Mouse (Mus musculus): ENCODE measurements around the gene Glb1l2. TPM values are rescaled to one million over a fixed set of nuclear protein-coding genes. Genes with fewer than 3 reads are reported as not detected.

Gene Glb1l2
- polyA plus RNA-seq, 1 experiment, result not detected

DNA sequence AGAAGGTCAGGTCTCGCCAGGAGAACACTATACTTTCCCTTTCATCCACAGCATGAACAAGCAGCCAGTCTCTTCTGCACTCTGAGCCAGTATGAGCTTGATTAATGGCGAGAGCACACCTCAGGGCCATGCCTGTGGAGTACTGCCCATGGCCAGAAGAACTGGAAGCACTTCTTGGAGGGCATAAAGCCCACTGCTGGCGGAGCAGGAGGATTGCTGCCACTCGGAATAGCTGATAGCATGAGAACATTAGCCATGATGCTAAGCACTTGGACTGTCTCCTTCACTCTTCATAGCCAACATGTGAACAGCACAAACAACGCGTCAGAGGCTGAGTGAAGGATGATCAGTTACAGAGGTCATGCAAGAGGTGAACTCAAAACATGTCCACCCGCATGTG, 27.8 kb downstream of the Glb1l2 start:
- H3K4me3 ChIP-seq (replicated peaks), result no peak overlapping the region
- no peaks in the 10 kb centered on the region for H3K27me3 ChIP-seq (replicated peaks)
- no peaks in the 10 kb centered on the region for H3K9me3 ChIP-seq
- TF ChIP-seq FLI1 (IDR thresholded peaks at IDR 0.05; ENCODE audit: low read length) (no peak), GATA1 (IDR thresholded peaks at IDR 0.05; ENCODE audit: borderline replicate concordance, low read length) (no peak)
- no peaks in the 10 kb centered on the region for H3K36me3 ChIP-seq (replicated peaks; ENCODE audit: low read length)
- no peaks in the 10 kb centered on the region for H3K4me1 ChIP-seq

- Histone ChIP-seq H3K9me3 (no peaks in the 10 kb centered on the region), H3K4me1 (no peaks in the 10 kb centered on the region), H3K4me3 (replicated peaks) (no peak overlapping the region), H3K36me3 (replicated peaks; ENCODE audit: low read length) (no peaks in the 10 kb centered on the region), H3K27me3 (replicated peaks) (no peaks in the 10 kb centered on the region)
- TF ChIP-seq FLI1 (IDR thresholded peaks at IDR 0.05; ENCODE audit: low read length) (no peak), GATA1 (IDR thresholded peaks at IDR 0.05; ENCODE audit: borderline replicate concordance, low read length) (no peak)
These were observed 30.0 kb downstream of the Glb1l2 start for GRCm38 (mm10) chr9:26776122-26776902.

DNA sequence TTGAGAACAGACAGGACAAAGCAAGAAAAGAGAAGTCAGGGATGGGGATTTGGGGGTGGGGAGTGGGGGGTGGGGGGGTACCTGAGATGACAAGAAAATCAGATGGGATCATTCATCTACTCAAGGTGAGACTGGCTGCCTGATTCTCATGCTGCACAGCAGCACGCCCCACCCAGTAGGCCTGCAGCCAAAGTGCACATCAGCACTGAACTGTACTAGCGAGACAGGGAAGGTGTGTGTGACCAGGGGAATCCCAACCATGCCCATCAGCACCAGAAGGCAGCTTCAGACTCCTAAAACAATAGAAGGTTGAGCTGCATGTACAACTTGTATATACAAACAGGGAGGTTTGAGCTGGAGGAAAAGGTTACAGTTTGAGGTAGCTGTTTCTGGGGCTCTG, 30.6 kb downstream of the Glb1l2 start:
- TF ChIP-seq FLI1 (IDR thresholded peaks at IDR 0.05; ENCODE audit: low read length) (no peak), GATA1 (IDR thresholded peaks at IDR 0.05; ENCODE audit: borderline replicate concordance, low read length) (no peak)
- no peaks in the 10 kb centered on the region for H3K27me3 ChIP-seq (replicated peaks)
- H3K4me1 ChIP-seq, result no peaks in the 10 kb centered on the region

DNA sequence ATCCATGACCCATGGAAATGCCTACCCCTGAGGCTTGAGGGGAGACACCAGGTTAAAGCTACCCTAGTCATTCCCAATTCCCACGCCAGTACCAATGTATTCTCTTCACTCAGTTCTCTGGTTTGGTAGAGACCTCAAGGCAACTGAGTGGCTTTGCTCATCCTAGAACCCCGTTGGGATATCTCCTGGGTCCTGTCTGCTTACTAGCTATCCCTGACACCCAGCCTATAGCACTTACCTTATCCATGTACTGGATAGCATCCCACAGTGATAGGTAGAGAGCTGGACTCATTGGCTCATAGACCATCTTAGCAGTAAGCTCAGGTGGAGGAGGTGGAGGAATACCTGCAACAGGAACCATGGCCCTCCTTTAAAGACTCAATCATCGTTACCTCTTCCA, 38.1 kb downstream of the Glb1l2 start:
- Histone ChIP-seq H3K36me3 (replicated peaks; ENCODE audit: low read length) (no peaks in the 10 kb centered on the region), H3K4me1 (no peaks in the 10 kb centered on the region), H3K4me3 (replicated peaks) (no peak overlapping the region), H3K27me3 (replicated peaks) (no peaks in the 10 kb centered on the region), H3K9me3 (0 out of 2 replicates have a peak, but pooled peaks cover 10% of the 10 kb centered on the region)
- TF ChIP-seq GATA1 (IDR thresholded peaks at IDR 0.05; ENCODE audit: borderline replicate concordance, low read length), result no peak
- no peak for TF ChIP-seq FLI1 (IDR thresholded peaks at IDR 0.05; ENCODE audit: low read length)

More for the DNA sequence above, 30.6 kb downstream of the Glb1l2 start:
- no peak overlapping the region for H3K4me3 ChIP-seq (replicated peaks)
- H3K9me3 ChIP-seq, result no peaks in the 10 kb centered on the region
- no peaks in the 10 kb centered on the region for H3K36me3 ChIP-seq (replicated peaks; ENCODE audit: low read length)

- Histone ChIP-seq H3K36me3 (replicated peaks; ENCODE audit: low read length) (no peaks in the 10 kb centered on the region), H3K4me3 (replicated peaks) (no peak overlapping the region), H3K4me1 (no peaks in the 10 kb centered on the region), H3K27me3 (replicated peaks) (no peaks in the 10 kb centered on the region), H3K9me3 (peaks cover 16% of the 10 kb centered on the region; the same call in 1 of the 2 replicates)
- TF ChIP-seq GATA1 (IDR thresholded peaks at IDR 0.05; ENCODE audit: borderline replicate concordance, low read length), result no peak
These were observed 43.8 kb downstream of the Glb1l2 start for GRCm38 (mm10) chr9:26762477-26762876.

GRCm38 (mm10) chr9:26760576-26760975, 45.7 kb downstream of the Glb1l2 start:
- H3K4me1 ChIP-seq, result no peaks in the 10 kb centered on the region
- no peak overlapping the region for H3K4me3 ChIP-seq (replicated peaks)
- no peaks in the 10 kb centered on the region for H3K27me3 ChIP-seq (replicated peaks)
- H3K36me3 ChIP-seq (replicated peaks; ENCODE audit: low read length), result no peaks in the 10 kb centered on the region
- TF ChIP-seq GATA1 (IDR thresholded peaks at IDR 0.05; ENCODE audit: borderline replicate concordance, low read length) (no peak), FLI1 (IDR thresholded peaks at IDR 0.05; ENCODE audit: low read length) (no peak)
- H3K9me3 ChIP-seq, result peaks cover 19% of the 10 kb centered on the region

GRCm38 (mm10) chr9:26760081-26760480, 46.2 kb downstream of the Glb1l2 start:
- TF ChIP-seq FLI1 (IDR thresholded peaks at IDR 0.05; ENCODE audit: low read length) (no peak), GATA1 (IDR thresholded peaks at IDR 0.05; ENCODE audit: borderline replicate concordance, low read length) (no peak)

GRCm38 (mm10) chr9:26748893-26749292, 57.4 kb downstream of the Glb1l2 start:
- Histone ChIP-seq H3K27me3 (replicated peaks) (no peaks in the 10 kb centered on the region), H3K36me3 (replicated peaks; ENCODE audit: low read length) (no peaks in the 10 kb centered on the region), H3K9me3 (peaks cover 15% of the 10 kb centered on the region), H3K4me3 (replicated peaks) (no peak overlapping the region), H3K4me1 (no peaks in the 10 kb centered on the region)
- TF ChIP-seq FLI1 (IDR thresholded peaks at IDR 0.05; ENCODE audit: low read length), result no peak
- no peak for TF ChIP-seq GATA1 (IDR thresholded peaks at IDR 0.05; ENCODE audit: borderline replicate concordance, low read length)

More at GRCm38 (mm10) chr9:26760081-26760480, 46.2 kb downstream of the Glb1l2 start:
- H3K36me3 ChIP-seq (replicated peaks; ENCODE audit: low read length), result no peaks in the 10 kb centered on the region
- no peaks in the 10 kb centered on the region for H3K4me1 ChIP-seq
- H3K27me3 ChIP-seq (replicated peaks), result no peaks in the 10 kb centered on the region
- no peak overlapping the region for H3K4me3 ChIP-seq (replicated peaks)
- peaks cover 15% of the 10 kb centered on the region for H3K9me3 ChIP-seq

DNA sequence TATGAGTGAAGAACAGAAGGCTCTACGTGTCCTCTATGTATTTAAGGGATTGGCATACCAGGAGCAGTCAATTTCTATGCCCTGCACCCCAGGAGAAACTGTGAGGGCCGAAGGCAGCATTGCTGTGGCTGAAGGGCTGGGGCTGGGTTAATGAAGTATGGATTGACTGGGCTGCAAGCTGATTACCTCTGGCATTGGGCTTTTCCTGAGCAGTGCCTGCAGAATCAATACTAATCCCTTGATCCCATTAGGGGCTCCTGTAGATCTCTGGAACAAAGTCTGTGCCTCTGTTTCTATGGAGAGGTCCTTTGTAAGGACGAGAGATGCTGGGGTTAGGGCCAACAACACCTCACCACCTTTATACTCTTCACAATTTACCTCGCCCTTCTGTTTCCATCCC, 59.1 kb downstream of the Glb1l2 start:
- H3K27me3 ChIP-seq (replicated peaks), result no peaks in the 10 kb centered on the region
- no peak for TF ChIP-seq FLI1 (IDR thresholded peaks at IDR 0.05; ENCODE audit: low read length)
- no peak for TF ChIP-seq GATA1 (IDR thresholded peaks at IDR 0.05; ENCODE audit: borderline replicate concordance, low read length)

DNA sequence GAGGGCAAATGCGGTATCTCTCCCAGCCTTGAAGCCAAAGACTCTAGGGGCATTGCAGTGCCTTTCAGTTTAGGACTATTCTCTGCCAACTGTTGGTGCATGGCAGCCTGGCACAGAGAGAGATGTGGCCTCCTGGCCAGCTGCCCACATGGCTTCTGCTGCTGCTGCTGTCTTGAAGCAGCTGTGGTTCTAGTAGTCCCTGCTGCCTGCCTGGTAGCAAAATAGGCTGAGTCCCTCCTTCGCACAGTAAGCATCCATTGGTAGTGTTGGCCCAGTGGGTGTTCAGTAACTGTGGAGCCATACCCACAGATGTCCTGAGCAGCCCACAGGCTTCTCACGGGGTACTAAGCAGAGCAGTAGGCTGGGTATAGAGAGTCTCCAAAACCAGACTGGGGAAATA, 63.5 kb downstream of the Glb1l2 start:
- H3K4me3 ChIP-seq (replicated peaks), result no peak overlapping the region
- TF ChIP-seq GATA1 (IDR thresholded peaks at IDR 0.05; ENCODE audit: borderline replicate concordance, low read length) (no peak), FLI1 (IDR thresholded peaks at IDR 0.05; ENCODE audit: low read length) (no peak)

More for the DNA sequence above, 59.1 kb downstream of the Glb1l2 start:
- Histone ChIP-seq H3K4me3 (replicated peaks) (no peak overlapping the region), H3K9me3 (peaks cover 15% of the 10 kb centered on the region), H3K36me3 (replicated peaks; ENCODE audit: low read length) (no peaks in the 10 kb centered on the region), H3K4me1 (no peaks in the 10 kb centered on the region)

More for the DNA sequence above, 63.5 kb downstream of the Glb1l2 start:
- no peaks in the 10 kb centered on the region for H3K9me3 ChIP-seq
- H3K27me3 ChIP-seq (replicated peaks), result no peaks in the 10 kb centered on the region
- H3K4me1 ChIP-seq, result no peaks in the 10 kb centered on the region
- no peaks in the 10 kb centered on the region for H3K36me3 ChIP-seq (replicated peaks; ENCODE audit: low read length)
